Mouse (Mus musculus) adrenal gland, postnatal 0 days (tissue): Measurements from ENCODE around the gene Cep41. TPM values are rescaled to one million over a fixed set of nuclear protein-coding genes. Genes with fewer than 3 reads are reported as not detected.
A peak's percentile ranks its signal among the peaks of the same experiment; 100 is the strongest.

Experiments used
- microRNA-seq: library from miRNA; unstranded; fragments of <30 nt; microRNA quantifications from one replicate; pipeline ENCODE4, GENCODE M21; 2016; ENCODE audit warnings: borderline replicate concordance; ENCODE audit not compliant: insufficient number of aligned reads
- polyA plus RNA-seq: library from polyadenylated mRNA; unstranded; fragments of >200 nt; fragmentation: Nextera tagmentation; extraction: Ambion mirVana; gene quantifications from 2 replicates; pipeline ENCODE4 v1.2.1, GENCODE M21; 2015

The Cep41 gene
- 7.9 and 13.4 TPM in 2 replicates for polyA plus RNA-seq

DNA sequence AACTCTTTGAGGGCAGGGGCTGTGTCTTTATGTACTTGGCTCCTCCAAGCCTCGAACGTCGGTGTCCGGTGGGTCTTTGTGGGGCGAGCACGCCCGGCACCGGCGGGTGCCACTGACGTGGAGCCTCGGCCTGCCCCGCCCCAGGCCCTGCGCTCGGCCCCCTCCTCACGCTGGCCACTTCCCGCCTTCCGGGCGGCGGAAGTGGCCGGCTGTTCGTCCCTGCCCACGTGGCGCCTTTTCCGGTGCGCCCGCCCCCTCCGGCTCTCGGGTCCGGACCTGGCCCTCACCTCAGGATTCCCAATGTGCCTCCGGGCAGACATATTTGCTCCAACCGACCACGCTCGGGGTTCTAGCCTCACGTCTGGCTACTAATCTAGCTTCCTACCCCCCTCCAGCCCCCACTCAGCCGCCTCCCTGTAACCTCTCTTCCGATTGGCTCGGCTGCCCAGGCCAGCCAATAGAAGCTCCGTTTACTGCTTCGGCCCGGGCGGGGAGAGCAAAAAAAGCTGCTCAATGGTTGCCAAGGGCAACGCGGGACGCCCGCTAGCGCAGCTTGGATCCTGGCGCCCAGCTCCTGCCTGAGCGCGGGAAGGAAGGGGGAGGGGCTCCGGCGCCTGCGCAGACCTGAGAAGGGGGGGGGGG, at the start of gene Cep41:
Cep41 (minus strand) TSS at position 400 of the 642 bp plus-strand sequence.

DNA sequence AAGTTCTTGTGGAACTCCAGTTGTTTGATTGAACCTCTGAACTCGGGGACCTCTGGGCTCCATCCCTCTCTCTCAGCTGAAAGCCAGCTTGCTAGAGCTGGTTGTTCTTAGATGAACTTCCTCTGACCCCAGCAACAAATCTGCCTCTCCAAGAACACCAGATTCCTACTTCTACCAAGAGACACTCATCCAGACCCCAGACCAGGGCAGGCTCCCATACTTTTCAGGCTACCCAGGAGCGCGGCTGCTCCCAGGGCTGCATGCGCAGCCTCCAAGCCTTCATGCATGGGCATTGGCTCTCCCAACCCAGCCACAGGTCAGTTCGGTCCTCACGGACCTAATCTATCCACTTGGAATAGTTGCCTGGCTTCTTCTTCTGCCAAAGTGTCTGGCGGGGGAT, 29.8 kb upstream of the Cep41 start, which contains the start of gene Mest:
Mest (plus strand) TSS at position 217 of the 400 bp plus-strand sequence.

DNA sequence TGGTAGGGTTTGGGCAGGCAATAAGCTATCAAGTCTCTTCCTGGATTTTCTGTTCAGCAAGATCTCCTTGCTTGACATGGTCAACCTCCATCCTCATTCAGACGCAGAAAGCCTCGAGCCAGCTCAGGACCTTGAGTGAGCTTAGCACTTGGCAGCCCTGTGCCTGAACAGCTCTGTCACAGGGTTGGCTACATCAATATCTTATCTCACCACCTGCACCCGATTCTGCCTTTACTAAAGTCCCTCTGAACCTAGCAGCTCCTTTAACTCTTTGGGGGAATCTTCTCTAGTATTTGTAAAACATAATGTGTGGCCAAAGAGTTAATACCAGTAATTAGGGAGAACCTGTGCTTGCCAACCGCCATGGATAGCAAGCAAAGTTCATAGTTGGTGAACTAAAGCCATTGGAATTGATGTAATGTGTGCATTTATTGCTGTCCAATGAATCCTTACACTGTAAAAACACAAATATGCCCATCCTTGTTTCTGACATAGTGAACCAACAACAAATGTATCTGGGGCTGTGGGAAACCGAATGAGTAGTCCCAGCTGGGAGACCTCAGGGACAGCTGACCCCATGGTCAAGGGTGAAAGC, 54.8 kb downstream of the Cep41 start, which contains the start of gene Cpa1:
Cpa1 (plus strand) TSS at position 545 of the 595 bp plus-strand sequence.

DNA sequence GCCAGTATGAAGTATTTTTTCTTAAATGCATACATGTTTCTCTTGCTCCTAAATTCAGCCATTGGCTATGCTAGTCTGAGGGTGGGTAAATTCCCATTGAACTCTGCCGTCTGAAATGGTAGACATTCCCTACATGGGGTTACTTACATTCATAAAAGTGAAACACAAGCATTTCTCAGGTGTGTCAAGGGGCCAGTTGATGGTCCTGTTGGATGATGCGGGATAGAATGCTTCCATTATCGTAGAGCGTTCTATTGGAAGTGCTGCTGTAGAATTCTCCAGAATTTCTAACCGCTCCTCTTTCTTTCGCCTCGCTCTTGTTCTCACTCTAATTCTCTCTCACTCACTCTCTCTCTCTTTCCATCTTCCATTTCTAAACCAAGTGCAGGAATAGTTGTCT, 82.8 kb downstream of the Cep41 start, which contains the start of gene Cpa5:
Cpa5 (plus strand) TSS at position 301 of the 400 bp plus-strand sequence.

Small RNA genes lying within 50 kb of the gene (microRNA-seq; reads per million reads assigned to microRNA genes)
- gene Mir335: 41,962 reads per million, percentile 98 among the genes with 10 or more reads in this experiment

Other genes starting within 250 kb of the Cep41 start
- 22.2 and 26.8 TPM in 2 replicates for gene Tmem209, start 184.0 kb downstream of the Cep41 start, polyA plus RNA-seq
- gene Ssmem1, start 183.9 kb downstream of the Cep41 start, polyA plus RNA-seq: 0.11 and 0.39 TPM in 2 replicates
- 8.5 and 9.7 TPM in 2 replicates for gene Cpa2, start 152.2 kb downstream of the Cep41 start, polyA plus RNA-seq
- 1.0 and 2.3 TPM in 2 replicates for gene Cpa4, start 125.4 kb downstream of the Cep41 start, polyA plus RNA-seq
- 0.11 and 0.13 TPM in 2 replicates for gene Cpa5, start 82.7 kb downstream of the Cep41 start, polyA plus RNA-seq
- 1.1 and 1.4 TPM in 2 replicates for gene Cpa1, start 54.5 kb downstream of the Cep41 start, polyA plus RNA-seq
- 575 TPM in 2 replicates for gene Mest, start 29.8 kb upstream of the Cep41 start, polyA plus RNA-seq
- 22.7 and 26.1 TPM in 2 replicates for gene Copg2, start 203.0 kb upstream of the Cep41 start, polyA plus RNA-seq
- gene Tsga13, start 221.8 kb upstream of the Cep41 start, polyA plus RNA-seq: 0.59 and 0.84 TPM in 2 replicates